11 mouse cellular contexts compared by ENCODE assay signal in genomic region chr5:20821647-20822046, GRCm38 (mm10).
DNase-seq lines count a peak whose midpoint lies in the region; ATAC-seq and TF ChIP-seq lines count a peak whose summit lies in the region.
"Had no signal": no experiment of that assay in that cellular context is flagged by ENCODE, and none has a peak within 500 bp of the region (broad histone marks: within the 10 kb centered on the region; RNA-seq: fewer than 3 reads in every experiment).

No protein-coding gene starts in this region.

- H3K4me2 ChIP-seq in heart, embryonic 13.5 days, result no peak overlapping the region

- no peak for ATAC-seq in heart, embryonic 13.5 days (ENCODE audit: extremely low read depth, insufficient number of reproducible peaks, low FRiP score, low TSS enrichment)
- ATAC-seq in inflammation-experienced regulatory T-cells, adult 6 months, result peak; percentile 68
- ATAC-seq: activated CD4-positive, CD25-positive, alpha-beta regulatory T cell, adult 4 months had no signal

- H3K9ac ChIP-seq in heart, embryonic 13.5 days, result no peak overlapping the region

- 23% methylated on average over 1 of the region's 1 CpGs for WGBS in lung, adult 2 months
- 50% methylated on average over 1 of the region's 1 CpGs for WGBS in heart, embryonic 13.5 days

- no peaks in the 10 kb centered on the region; the same call in 1 of the 2 replicates for H3K4me1 ChIP-seq in lung, adult 2 months (ENCODE audit: control insufficient read depth, insufficient read depth, low read length)
- H3K4me1 ChIP-seq in heart, embryonic 13.5 days, result peaks cover 35% of the 10 kb centered on the region

- H3K4me3 ChIP-seq in lung, adult 2 months (replicated peaks; ENCODE audit: extremely low read depth, low read depth, low read length), result no peak overlapping the region
- no peak overlapping the region for H3K4me3 ChIP-seq in heart, embryonic 13.5 days
- H3K4me3 ChIP-seq: megakaryocyte, embryonic 14.5 days had no signal

- TF ChIP-seq POLR2A in lung, adult 2 months (IDR thresholded peaks at IDR 0.05; ENCODE audit: borderline replicate concordance, extremely low read depth, low read depth, low read length), result no peak

- peak; percentile 26 to 40 for DNase-seq in lung, adult 18-20 months
- no peak for DNase-seq in lung, adult 2 months
- peak; percentile 67 for DNase-seq in skeletal muscle tissue, adult 2 months (ENCODE audit: low read depth, low spot score)
- no peak for DNase-seq in thymus, postnatal 0 days (ENCODE audit: low spot score)
- DNase-seq in retina, embryonic 14.5 days (ENCODE audit: low spot score), result no peak
- DNase-seq: kidney, postnatal 25 days; liver had no signal

- H3K27ac ChIP-seq in heart, embryonic 13.5 days (replicated peaks), result 0 out of 2 replicates have a peak overlapping the region, but pooled peaks have one; percentile 54

- no peaks in the 10 kb centered on the region for H3K36me3 ChIP-seq in heart, embryonic 13.5 days

- no peaks in the 10 kb centered on the region for H3K9me3 ChIP-seq in heart, embryonic 13.5 days
- H3K9me3 ChIP-seq: megakaryocyte, embryonic 14.5 days had no signal

- no peaks in the 10 kb centered on the region for H3K27me3 ChIP-seq in heart, embryonic 13.5 days (replicated peaks)
- H3K27me3 ChIP-seq: megakaryocyte, embryonic 14.5 days had no signal

- TF ChIP-seq CTCF in lung, adult 2 months (IDR thresholded peaks at IDR 0.05; ENCODE audit: insufficient read depth, low read length), result no peak

Comparison
In these comparisons a context has a peak if more than half of its experiments do, and no peak if none do; other contexts are left out.
1. DNase-seq: peak in lung, adult 18-20 months (2 of 2) and skeletal muscle tissue, adult 2 months (single experiment); none in lung, adult 2 months (single experiment), thymus, postnatal 0 days (single experiment) and retina, embryonic 14.5 days (single experiment).